Comparison of ENCODE assay signal across 9 mouse cellular contexts in the genomic region with DNA sequence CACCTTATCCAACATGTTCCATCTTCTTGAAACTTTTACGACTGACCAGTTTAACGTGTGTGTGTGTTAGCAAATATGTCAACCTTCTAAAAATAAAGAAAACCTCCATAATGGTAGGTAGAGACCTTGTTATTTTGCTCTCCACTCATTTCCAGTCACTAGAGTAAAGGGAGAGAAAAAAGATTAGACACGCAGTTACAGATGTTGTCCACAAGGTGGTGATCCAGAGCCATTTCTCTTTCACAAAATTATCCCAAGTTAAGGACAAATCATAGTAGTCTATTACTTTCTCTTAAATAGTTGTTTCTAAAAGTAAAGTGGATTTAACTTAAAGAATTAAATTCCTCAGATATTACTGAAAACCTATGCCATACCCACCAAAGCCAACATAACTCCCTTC. TPM values are rescaled to one million over a fixed set of nuclear protein-coding genes. Genes with fewer than 3 reads are reported as not detected.
A peak's percentile ranks its signal among the peaks of the same experiment; 100 is the strongest.
DNase-seq lines count a peak whose midpoint lies in the region; ATAC-seq lines count a peak whose summit lies in the region.
"Had no signal": no experiment of that assay in that cellular context is flagged by ENCODE, and none has a peak within 500 bp of the region (broad histone marks: within the 10 kb centered on the region; RNA-seq: fewer than 3 reads in every experiment).

No protein-coding gene starts in this region.

- no peak overlapping the region for H3K27ac ChIP-seq in hindbrain, embryonic 14.5 days
- H3K27ac ChIP-seq in hindbrain, embryonic 12.5 days: no peak overlapping the region
- H3K27ac ChIP-seq: hindbrain, embryonic 15.5 days had no signal

- H3K4me3 ChIP-seq in hindbrain, embryonic 14.5 days (replicated peaks; ENCODE audit: low read length): no peak overlapping the region
- H3K4me3 ChIP-seq in hindbrain, embryonic 12.5 days: no peak overlapping the region
- H3K4me3 ChIP-seq: hindbrain, embryonic 15.5 days had no signal

- no peaks in the 10 kb centered on the region for H3K9me3 ChIP-seq in hindbrain, embryonic 14.5 days (ENCODE audit: control insufficient read depth, low read length)
- H3K9me3 ChIP-seq in hindbrain, embryonic 12.5 days (replicated peaks): no peaks in the 10 kb centered on the region
- H3K9me3 ChIP-seq: hindbrain, embryonic 15.5 days had no signal

- no peaks in the 10 kb centered on the region for H3K27me3 ChIP-seq in hindbrain, embryonic 14.5 days (ENCODE audit: control insufficient read depth, insufficient read depth, low read length)
- no peaks in the 10 kb centered on the region for H3K27me3 ChIP-seq in hindbrain, embryonic 12.5 days
- H3K27me3 ChIP-seq: hindbrain, embryonic 15.5 days had no signal

- DNase-seq in hindbrain, embryonic 14.5 days (ENCODE audit: low spot score): peak; percentile 64
- DNase-seq in NIH3T3 (ENCODE audit: low read depth): peak; percentile 74
- no peak for DNase-seq in layer of hippocampus, adult 11-12 months (ENCODE audit: low spot score)
- no peak for DNase-seq in left cerebral cortex, postnatal 4 days
- DNase-seq: cerebellum, adult 9-11 months had no signal

- no peaks in the 10 kb centered on the region for H3K4me1 ChIP-seq in hindbrain, embryonic 14.5 days (replicated peaks; ENCODE audit: control insufficient read depth, insufficient read depth, low read length)
- H3K4me1 ChIP-seq in hindbrain, embryonic 12.5 days: no peaks in the 10 kb centered on the region
- H3K4me1 ChIP-seq: hindbrain, embryonic 15.5 days had no signal

- no peak for ATAC-seq in hindbrain, embryonic 14.5 days (ENCODE audit: low FRiP score)
- ATAC-seq in hindbrain, embryonic 12.5 days (ENCODE audit: low FRiP score): no peak
- ATAC-seq in CD4-positive, CD25-positive, alpha-beta regulatory T cell, adult 4 months: peak; percentile 72
- ATAC-seq in hematopoietic stem cell, adult 5-6 weeks (replicated peaks in 1 of 2; ENCODE audit: insufficient read depth in 1 of 2, low FRiP score in 2 of 2, low TSS enrichment in 1 of 2, low read depth in 1 of 2, poor library complexity in 2 of 2, severe bottlenecking in 2 of 2): peak; percentile 37 to 58; a peak in 1 of 4 replicates

- H3K4me2 ChIP-seq in hindbrain, embryonic 14.5 days (replicated peaks): no peak overlapping the region
- H3K4me2 ChIP-seq in hindbrain, embryonic 12.5 days (replicated peaks): no peak overlapping the region
- H3K4me2 ChIP-seq: hindbrain, embryonic 15.5 days had no signal

- intact Hi-C loops in left cerebral cortex, postnatal 4 days (cut with DNase I): no loop called here

- WGBS in hindbrain, embryonic 14.5 days: 67% methylated on average over 3 of the region's 3 CpGs
- WGBS in hindbrain, embryonic 12.5 days: 69% methylated on average over 3 of the region's 3 CpGs

- H3K9ac ChIP-seq in hindbrain, embryonic 14.5 days: no peak overlapping the region
- no peak overlapping the region for H3K9ac ChIP-seq in hindbrain, embryonic 12.5 days
- H3K9ac ChIP-seq: hindbrain, embryonic 15.5 days had no signal

- H3K36me3 ChIP-seq in hindbrain, embryonic 14.5 days (replicated peaks; ENCODE audit: control insufficient read depth, insufficient read depth): peaks cover 72% of the 10 kb centered on the region
- peaks cover 45% of the 10 kb centered on the region for H3K36me3 ChIP-seq in hindbrain, embryonic 12.5 days

RNA-seq across cellular contexts. Expression of a gene that starts 37.8 kb away (rescaled TPM):
- polyA plus RNA-seq in hindbrain, embryonic 14.5 days (2014; fragmentation: Nextera tagmentation; extraction: Ambion mirVana): 301 and 318 TPM in 2 replicates
- 130 and 146 TPM in 2 replicates for polyA plus RNA-seq in hindbrain, embryonic 12.5 days (2016; fragmentation: Nextera tagmentation; extraction: Ambion mirVana)
- polyA plus RNA-seq in CD4-positive, CD25-positive, alpha-beta regulatory T cell, adult 4 months (2017; shearing (Covaris generic)): not detected
- total RNA-seq in hematopoietic stem cell, adult 5-6 weeks (2017): not detected in 2 replicates
- total RNA-seq in left cerebral cortex, postnatal 4 days (2021): 100 to 1,000 TPM; 280 to 333 TPM

Comparison
In these comparisons a context has a peak if more than half of its experiments do, and no peak if none do; other contexts are left out.
1. ATAC-seq: peak in CD4-positive, CD25-positive, alpha-beta regulatory T cell, adult 4 months (single experiment) and hematopoietic stem cell, adult 5-6 weeks (2 of 2); none in hindbrain, embryonic 14.5 days (single experiment) and hindbrain, embryonic 12.5 days (single experiment).
2. DNase-seq: peak in hindbrain, embryonic 14.5 days (single experiment) and NIH3T3 (single experiment); none in layer of hippocampus, adult 11-12 months (single experiment) and left cerebral cortex, postnatal 4 days (single experiment).
3. RNA of a gene that starts 37.8 kb away (polyA plus RNA-seq): 301 to 318 TPM in hindbrain, embryonic 14.5 days and 130 to 146 TPM in hindbrain, embryonic 12.5 days; not detected in CD4-positive, CD25-positive, alpha-beta regulatory T cell, adult 4 months; every median in the first group is over 100 times any median in the second.